In the genomic region with DNA sequence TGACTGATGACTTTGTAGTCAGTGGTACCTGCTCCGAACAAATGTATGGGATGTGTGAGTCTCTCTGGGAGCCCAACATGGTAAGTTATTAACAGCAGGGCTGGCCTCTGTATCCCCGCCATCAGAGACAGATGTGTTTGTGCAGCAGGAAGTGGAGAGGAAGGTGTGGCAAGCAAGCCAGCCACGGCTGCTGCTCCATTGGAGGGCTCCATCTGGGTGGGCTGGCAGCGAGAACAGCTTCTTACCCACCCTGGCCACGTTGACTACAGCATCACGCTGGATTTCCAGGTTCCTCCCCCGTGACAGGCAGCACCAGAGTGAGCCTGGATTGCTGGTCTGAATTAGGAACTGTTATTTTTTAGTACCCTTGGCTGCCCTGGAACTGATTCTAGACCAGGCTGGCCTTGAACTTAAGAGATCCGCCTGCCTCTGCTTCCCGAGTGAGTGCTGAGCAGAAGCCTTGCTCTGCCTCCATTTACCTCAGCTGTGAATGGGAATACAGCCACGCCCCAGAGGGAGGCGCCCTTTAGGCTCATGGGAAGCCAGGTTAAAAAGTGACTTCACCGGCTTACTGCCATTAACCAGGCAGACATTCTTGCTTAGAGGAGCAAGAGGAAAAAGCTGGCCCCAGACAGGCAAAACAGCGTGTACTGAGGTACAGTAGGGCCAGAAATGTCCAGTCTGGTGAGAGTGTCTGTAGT, we compare ENCODE assay signal across 20 mouse cellular contexts. TPM values are rescaled to one million over a fixed set of nuclear protein-coding genes. Genes with fewer than 3 reads are reported as not detected.
DNase-seq lines count a peak whose midpoint lies in the region; ATAC-seq and TF ChIP-seq lines count a peak whose summit lies in the region.
"Had no signal": no experiment of that assay in that cellular context is flagged by ENCODE, and none has a peak within 500 bp of the region (broad histone marks: within the 10 kb centered on the region; RNA-seq: fewer than 3 reads in every experiment).

No protein-coding gene starts in this region.

- H3K27ac ChIP-seq in thymus, adult 2 months (ENCODE audit: control insufficient read depth, insufficient read depth, low read length): no peak overlapping the region
- H3K27ac ChIP-seq: forebrain, embryonic 15.5 days; heart, embryonic 10.5 days; layer of hippocampus, adult 2 months; midbrain, embryonic 10.5 days; neural tube, embryonic 12.5 days; stomach, postnatal 0 days had no signal

- WGBS in thymus, adult 2 months: 52% methylated on average over 13 of the region's 13 CpGs

- no peaks in the 10 kb centered on the region for H3K27me3 ChIP-seq in thymus, adult 2 months (ENCODE audit: control insufficient read depth, insufficient read depth, low read length)
- H3K27me3 ChIP-seq: forebrain, embryonic 15.5 days; neural tube, embryonic 12.5 days had no signal

- peak; percentile 63 to 83; a peak in 3 of 4 replicates for ATAC-seq in hematopoietic stem cell, adult 5-6 weeks (replicated peaks in 1 of 2; ENCODE audit: insufficient read depth in 1 of 2, low FRiP score in 2 of 2, low TSS enrichment in 1 of 2, low read depth in 1 of 2, poor library complexity in 2 of 2, severe bottlenecking in 2 of 2)
- ATAC-seq: forebrain, embryonic 15.5 days had no signal

- no peak for TF ChIP-seq POLR2A in thymus, adult 2 months (IDR thresholded peaks at IDR 0.05; ENCODE audit: control insufficient read depth, extremely low read depth, insufficient read depth, low read length, poor library complexity)

- peak; percentile 46 for DNase-seq in thymus, postnatal 0 days (ENCODE audit: low spot score)
- no peak for DNase-seq in thymus, adult 2 months
- peak; percentile 61 for DNase-seq in ES-CJ7 (ENCODE audit: low read depth, low spot score)
- peak; percentile 45 for DNase-seq in yolk sac, embryonic 10.5 days (ENCODE audit: low spot score)
- DNase-seq in lung, postnatal 36 days: no peak
- DNase-seq in left cerebral cortex, adult 9 months (ENCODE audit: low spot score in 2 of 2): no peak
- DNase-seq: cerebellum, adult 8-10 months; kidney, postnatal 10 days; layer of hippocampus, postnatal 36 days; lung, adult 2 months; lung, postnatal 4 days; right cerebral cortex, adult 18-20 months had no signal

- H3K36me3 ChIP-seq in thymus, adult 2 months (ENCODE audit: control insufficient read depth, insufficient read depth, low read length): peaks cover 33% of the 10 kb centered on the region

- peaks cover 10% of the 10 kb centered on the region for H3K4me1 ChIP-seq in thymus, adult 2 months (replicated peaks; ENCODE audit: control insufficient read depth, insufficient read depth, low read length)
- H3K4me1 ChIP-seq: forebrain, embryonic 15.5 days; midbrain, embryonic 10.5 days; neural tube, embryonic 12.5 days had no signal

- H3K4me3 ChIP-seq in thymus, adult 2 months (ENCODE audit: control insufficient read depth, insufficient read depth, low read length): no peak overlapping the region
- H3K4me3 ChIP-seq: erythroblast, embryonic 14.5 days; forebrain, embryonic 15.5 days; heart, embryonic 10.5 days; layer of hippocampus, adult 2 months; midbrain, embryonic 10.5 days; neural tube, embryonic 12.5 days had no signal

- no peak for TF ChIP-seq CTCF in thymus, adult 2 months (IDR thresholded peaks at IDR 0.05; ENCODE audit: borderline replicate concordance, control insufficient read depth, extremely low read depth, insufficient read depth, low read length, poor library complexity)

RNA-seq across cellular contexts. Expression of gene Psmb3, which starts 8.2 kb away (rescaled TPM):
- 711 and 747 TPM in 2 replicates for polyA plus RNA-seq in thymus, postnatal 0 days (2015; fragmentation: Nextera tagmentation; extraction: Ambion mirVana)
- polyA plus RNA-seq in thymus, adult 2 months (2012; rRNA removed): 421 and 477 TPM in 2 replicates
- total RNA-seq in hematopoietic stem cell, adult 5-6 weeks (2017): 93.0 and 116 TPM in 2 replicates

RNA-seq across cellular contexts. Expression of gene Pcgf2, which starts 11.1 kb away (rescaled TPM):
- polyA plus RNA-seq in thymus, postnatal 0 days (2015; fragmentation: Nextera tagmentation; extraction: Ambion mirVana): 4.8 and 5.4 TPM in 2 replicates
- 22.6 and 28.2 TPM in 2 replicates for polyA plus RNA-seq in thymus, adult 2 months (2012; rRNA removed)
- total RNA-seq in hematopoietic stem cell, adult 5-6 weeks (2017): 1.5 and 2.8 TPM in 2 replicates

RNA-seq across cellular contexts. Expression of gene Cisd3, which starts 25.7 kb away (rescaled TPM):
- 35.0 and 40.4 TPM in 2 replicates for polyA plus RNA-seq in thymus, postnatal 0 days (2015; fragmentation: Nextera tagmentation; extraction: Ambion mirVana)
- polyA plus RNA-seq in thymus, adult 2 months (2012; rRNA removed): 24.9 and 25.3 TPM in 2 replicates
- total RNA-seq in hematopoietic stem cell, adult 5-6 weeks (2017): 4.8 and 9.2 TPM in 2 replicates
- polyA plus RNA-seq: erythroblast, embryonic 14.5 days had no signal

RNA-seq across cellular contexts. Expression of gene Pip4k2b, which starts 33.2 kb away (rescaled TPM):
- polyA plus RNA-seq in thymus, postnatal 0 days (2015; fragmentation: Nextera tagmentation; extraction: Ambion mirVana): 2.5 and 2.6 TPM in 2 replicates
- 28.2 and 34.8 TPM in 2 replicates for polyA plus RNA-seq in thymus, adult 2 months (2012; rRNA removed)
- 42.3 and 81.6 TPM in 2 replicates for total RNA-seq in hematopoietic stem cell, adult 5-6 weeks (2017)

RNA-seq across cellular contexts. Expression of gene Mllt6, which starts 48.1 kb away (rescaled TPM):
- 1.9 and 2.4 TPM in 2 replicates for polyA plus RNA-seq in thymus, postnatal 0 days (2015; fragmentation: Nextera tagmentation; extraction: Ambion mirVana)
- polyA plus RNA-seq in thymus, adult 2 months (2012; rRNA removed): 89.5 and 99.1 TPM in 2 replicates
- total RNA-seq in hematopoietic stem cell, adult 5-6 weeks (2017): 16.5 and 19.5 TPM in 2 replicates

Comparison
In these comparisons a context has a peak if more than half of its experiments do, and no peak if none do; other contexts are left out.
1. DNase-seq: peak in thymus, postnatal 0 days (single experiment), ES-CJ7 (single experiment) and yolk sac, embryonic 10.5 days (single experiment); none in thymus, adult 2 months (single experiment), lung, postnatal 36 days (single experiment) and left cerebral cortex, adult 9 months (0 of 2).